Comparison of ENCODE assay signal across 17 mouse cellular contexts in genomic region chr13:35807016-35807415, GRCm38 (mm10).
DNase-seq lines count a peak whose midpoint lies in the region; ATAC-seq and TF ChIP-seq lines count a peak whose summit lies in the region.
"Had no signal": no experiment of that assay in that cellular context is flagged by ENCODE, and none has a peak within 500 bp of the region (broad histone marks: within the 10 kb centered on the region; RNA-seq: fewer than 3 reads in every experiment).

No protein-coding gene starts in this region.

- H3K4me3 ChIP-seq in cerebellum, adult 2 months (replicated peaks; ENCODE audit: insufficient read depth, low read depth, low read length): no peak overlapping the region
- H3K4me3 ChIP-seq in left cerebral cortex, adult 2 months: no peak overlapping the region
- H3K4me3 ChIP-seq in liver, postnatal 0 days (ENCODE audit: low read depth, low read length): no peak overlapping the region
- H3K4me3 ChIP-seq: embryonic facial prominence, embryonic 12.5 days; forebrain, embryonic 15.5 days; heart, embryonic 10.5 days had no signal

- ATAC-seq in liver, postnatal 0 days: no peak
- ATAC-seq in activated CD4-positive, CD25-positive, alpha-beta regulatory T cell, adult 4 months: no peak

- 0 out of 2 replicates have a peak, but pooled peaks have one; percentile 5 for TF ChIP-seq CTCF in cerebellum, adult 2 months (IDR thresholded peaks at IDR 0.05; ENCODE audit: borderline replicate concordance, insufficient read depth, low read depth, low read length)
- peak; percentile 43 for TF ChIP-seq CTCF in left cerebral cortex, adult 2 months (IDR thresholded peaks at IDR 0.05)
- TF ChIP-seq CTCF in liver, postnatal 0 days (IDR thresholded peaks at IDR 0.05; ENCODE audit: low read depth): peak; percentile 53

- TF ChIP-seq POLR2A in cerebellum, adult 2 months (IDR thresholded peaks at IDR 0.05; ENCODE audit: borderline replicate concordance, insufficient read depth, low read length): no peak

- H3K36me3 ChIP-seq in liver, postnatal 0 days (replicated peaks; ENCODE audit: insufficient read depth, low read length): no peaks in the 10 kb centered on the region
- H3K36me3 ChIP-seq: embryonic facial prominence, embryonic 12.5 days; forebrain, embryonic 15.5 days had no signal

- H3K9me3 ChIP-seq in liver, postnatal 0 days (ENCODE audit: low read length): no peaks in the 10 kb centered on the region
- H3K9me3 ChIP-seq: embryonic facial prominence, embryonic 12.5 days; forebrain, embryonic 15.5 days had no signal

- H3K4me2 ChIP-seq in liver, postnatal 0 days (ENCODE audit: low read depth, low read length): no peak overlapping the region
- H3K4me2 ChIP-seq: embryonic facial prominence, embryonic 12.5 days; forebrain, embryonic 15.5 days; midbrain, embryonic 11.5 days had no signal

- TF ChIP-seq EP300 in liver, postnatal 0 days (IDR thresholded peaks at IDR 0.05; ENCODE audit: low read depth): no peak

- H3K27me3 ChIP-seq in cerebellum, adult 2 months (ENCODE audit: control insufficient read depth, insufficient read depth, low read length): no peaks in the 10 kb centered on the region
- no peaks in the 10 kb centered on the region for H3K27me3 ChIP-seq in liver, postnatal 0 days (ENCODE audit: insufficient read depth, low read length)
- H3K27me3 ChIP-seq: embryonic facial prominence, embryonic 12.5 days; forebrain, embryonic 15.5 days had no signal

- H3K9ac ChIP-seq in liver, postnatal 0 days (replicated peaks): no peak overlapping the region
- H3K9ac ChIP-seq: embryonic facial prominence, embryonic 12.5 days; forebrain, embryonic 15.5 days had no signal

- intact Hi-C loops in left cerebral cortex, adult 2 months (cut with DNase I): no loop called here
- intact Hi-C loops in left cerebral cortex, postnatal 36 days (cut with DNase I): no loop called here

- 95% methylated on average over 7 of the region's 7 CpGs for WGBS in cerebellum, adult 2 months
- WGBS in liver, postnatal 0 days (ENCODE audit: insufficient replicate concordance): 95% methylated on average over 7 of the region's 7 CpGs

- no peak for DNase-seq in cerebellum, adult 2 months
- no peak for DNase-seq in cerebellum, postnatal 14 days
- no peak for DNase-seq in left cerebral cortex, adult 2 months (ENCODE audit: extremely low spot score in 1 of 2, low spot score in 2 of 2)
- DNase-seq in left cerebral cortex, postnatal 36 days (ENCODE audit: low spot score in 2 of 2): no peak
- peak; percentile 26 for DNase-seq in WW6 (ENCODE audit: low read depth, low spot score)
- no peak for DNase-seq in liver, postnatal 0 days
- no peak for DNase-seq in left cerebral cortex, adult 9 months (ENCODE audit: low spot score in 2 of 2)
- DNase-seq: adrenal gland, postnatal 36 days; cerebellum, adult 18-20 months; kidney, postnatal 14 days; lung, adult 18-20 months; thymus, postnatal 14 days had no signal

- peaks cover 11% of the 10 kb centered on the region for H3K4me1 ChIP-seq in cerebellum, adult 2 months (ENCODE audit: control insufficient read depth, insufficient read depth, low read length)
- H3K4me1 ChIP-seq in liver, postnatal 0 days (ENCODE audit: insufficient read depth): peaks cover 47% of the 10 kb centered on the region

- H3K27ac ChIP-seq in cerebellum, adult 2 months (ENCODE audit: insufficient read depth, low read length): no peak overlapping the region
- H3K27ac ChIP-seq in left cerebral cortex, adult 2 months: no peak overlapping the region
- H3K27ac ChIP-seq in liver, postnatal 0 days (ENCODE audit: low read depth): no peak overlapping the region
- H3K27ac ChIP-seq: forebrain, embryonic 15.5 days; heart, embryonic 10.5 days had no signal
